Mouse (Mus musculus): ENCODE results near the gene Sntb2.
"Not testable (repeated sequence)": the region's sequence is repeated elsewhere in the genome, so short reads cannot be mapped to it uniquely, and the experiment has no call there.

The Sntb2 gene

DNA sequence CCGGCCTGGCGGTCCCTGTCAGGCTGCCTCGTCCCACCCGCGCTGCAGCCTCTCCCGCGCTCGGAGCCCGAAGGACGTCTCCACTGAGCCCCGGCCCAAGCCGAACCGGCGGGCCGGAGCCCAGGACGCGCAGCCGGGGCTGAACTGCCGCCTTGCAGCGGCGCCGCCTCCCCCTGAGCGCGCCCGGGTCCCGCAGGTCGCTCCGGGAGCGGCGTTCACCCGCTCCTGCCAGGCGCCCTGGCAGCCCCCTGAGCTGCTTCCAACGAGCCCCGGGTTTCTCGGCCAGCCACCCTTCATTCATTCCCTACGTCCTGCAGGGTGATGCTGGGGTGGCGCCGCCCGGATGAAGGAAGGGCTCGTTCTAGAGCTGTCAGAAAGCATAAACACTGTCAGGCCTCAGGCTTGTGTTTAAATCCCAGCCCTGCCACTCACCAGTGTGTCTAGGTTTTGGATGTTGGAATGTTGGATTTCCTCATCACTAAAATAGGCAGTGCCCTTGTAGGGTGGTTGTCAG, 96.1 kb downstream of the Sntb2 start:
- DNase-seq (ENCODE audit: low spot score in 2 of 2), result peak; percentile 17 to 20

- DNase-seq (ENCODE audit: low spot score in 2 of 2), result not testable (repeated sequence)
These were observed 98.1 kb downstream of the Sntb2 start for GRCm38 (mm10) chr8:107033609-107034008.

DNA sequence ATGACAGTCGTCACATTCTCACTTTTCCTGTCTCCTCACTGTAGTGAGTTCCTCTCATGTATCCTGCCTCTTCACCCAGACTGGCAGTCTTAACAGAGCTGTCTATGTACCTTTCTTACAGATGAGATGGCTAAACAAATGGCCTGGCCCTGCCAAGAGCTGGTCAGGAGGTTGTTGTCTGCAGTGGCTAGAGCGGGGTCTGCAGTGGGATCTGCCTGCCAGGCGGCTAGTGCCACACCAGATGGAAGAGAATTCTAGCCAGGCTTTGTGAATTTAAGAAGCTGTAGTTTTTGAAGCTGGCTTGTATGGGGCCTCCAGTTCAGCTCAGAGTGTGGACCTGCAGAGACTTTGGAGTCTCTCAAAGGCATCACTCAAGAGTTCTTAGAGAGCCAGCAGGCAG, 100.1 kb downstream of the Sntb2 start:
- no peak for DNase-seq (ENCODE audit: low spot score in 2 of 2)

GRCm38 (mm10) chr8:107036626-107037025, 101.1 kb downstream of the Sntb2 start:
- DNase-seq (ENCODE audit: low spot score in 2 of 2), result no peak

- DNase-seq (ENCODE audit: low spot score in 2 of 2), result no peak
These were observed 105.1 kb downstream of the Sntb2 start for GRCm38 (mm10) chr8:107040632-107041031.

- no peak for DNase-seq (ENCODE audit: low spot score in 2 of 2)
These were observed 109.9 kb downstream of the Sntb2 start for GRCm38 (mm10) chr8:107045478-107045877.

DNA sequence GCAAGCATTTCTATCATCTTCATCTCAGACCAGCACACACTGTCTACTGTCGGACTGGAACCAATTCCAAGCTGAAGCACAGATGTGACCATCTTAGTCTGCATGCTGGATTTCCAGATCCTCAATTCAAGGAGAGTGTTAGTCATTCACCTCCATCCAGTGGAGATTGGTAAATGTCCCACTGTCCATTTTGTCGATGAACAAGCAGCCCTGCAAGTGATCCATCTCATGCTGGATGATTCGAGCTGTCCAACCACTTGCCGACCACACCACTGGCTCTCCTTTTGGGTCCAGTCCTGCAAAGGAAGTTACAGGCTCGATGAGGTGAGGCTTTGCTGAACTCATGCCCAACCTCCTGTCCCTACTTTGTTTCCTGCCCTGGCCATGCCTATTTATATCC, 111.4 kb downstream of the Sntb2 start:
- DNase-seq (ENCODE audit: low spot score in 2 of 2), result no peak

- DNase-seq (ENCODE audit: low spot score in 2 of 2), result peak; percentile 68 to 83
These were observed 112.8 kb downstream of the Sntb2 start, which contains the start of gene Pdf for GRCm38 (mm10) chr8:107048061-107048941. Pdf (minus strand) TSS chr8:107048614.

DNA sequence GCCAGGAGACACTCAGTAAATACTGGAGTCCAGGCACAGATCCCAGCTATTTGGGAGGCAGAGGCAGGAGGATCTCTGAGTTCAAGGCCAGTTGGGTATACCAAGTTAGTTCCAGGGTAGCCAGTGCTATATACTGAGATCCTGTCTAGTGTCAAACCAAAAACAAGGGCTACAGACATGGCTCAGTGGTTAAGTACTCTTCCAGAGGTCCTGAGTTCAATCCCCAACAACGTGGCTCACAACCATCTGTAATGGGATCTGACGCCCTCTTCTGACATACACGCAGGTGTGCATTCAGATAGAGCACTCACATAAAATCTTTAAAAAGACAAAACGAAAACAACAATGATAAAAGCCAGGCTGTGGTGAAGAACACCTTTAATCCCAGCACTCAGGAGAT, 113.9 kb downstream of the Sntb2 start:
- DNase-seq (ENCODE audit: low spot score in 2 of 2), result no peak

- DNase-seq (ENCODE audit: low spot score in 2 of 2), result no peak
These were observed 116.5 kb downstream of the Sntb2 start for GRCm38 (mm10) chr8:107052046-107052445.

GRCm38 (mm10) chr8:107056076-107056972, 120.8 kb downstream of the Sntb2 start, which contains the start of the genes Cog8 and Nip7:
Cog8 (minus strand) TSS chr8:107056689.
Nip7 (plus strand) TSS chr8:107056877.
- DNase-seq (ENCODE audit: low spot score in 2 of 2), result peak; percentile 91 to 97

DNA sequence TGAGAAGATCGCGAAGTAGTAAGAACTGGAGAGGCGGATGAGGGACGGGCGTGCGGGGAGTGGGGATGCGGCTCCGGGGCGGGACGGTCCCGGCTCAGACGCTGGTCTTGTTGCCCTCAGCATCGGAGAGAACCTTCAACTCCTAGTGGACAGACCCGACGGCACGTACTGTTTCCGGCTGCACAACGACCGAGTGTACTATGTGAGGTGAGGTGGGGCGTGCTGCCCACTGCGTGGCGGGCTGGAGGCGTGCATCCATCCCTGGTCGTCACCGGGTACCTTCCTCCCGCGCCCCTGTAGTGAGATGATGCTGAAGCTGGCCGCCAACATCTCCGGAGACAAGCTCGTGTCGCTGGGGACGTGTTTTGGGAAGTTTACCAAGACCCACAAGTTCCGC, 121.4 kb downstream of the Sntb2 start:
- no peak for DNase-seq (ENCODE audit: low spot score in 2 of 2)

DNA sequence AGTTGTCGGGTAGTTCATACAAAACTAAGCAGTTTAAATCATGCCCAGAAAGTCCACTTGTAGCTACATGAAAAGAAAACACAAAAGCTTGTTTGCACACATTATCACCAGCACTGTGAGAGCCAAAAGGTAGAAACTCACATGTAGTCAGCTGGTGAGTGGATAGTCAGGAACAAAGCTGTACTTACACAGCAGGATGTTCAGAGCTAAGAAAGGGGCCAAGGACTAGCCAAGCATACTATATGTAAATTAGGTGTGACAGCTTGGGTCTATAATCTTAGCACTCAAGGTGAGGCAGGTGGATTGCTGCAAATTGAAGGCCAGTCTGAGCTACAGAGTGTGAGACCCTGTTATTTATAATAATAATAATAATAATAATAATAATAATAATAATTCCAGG, 127.1 kb downstream of the Sntb2 start:
- DNase-seq (ENCODE audit: low spot score in 2 of 2), result no peak

- peak in 1 of 2 experiments; percentile 34 for DNase-seq (ENCODE audit: low spot score in 2 of 2)
These were observed 130.3 kb downstream of the Sntb2 start, which contains the start of gene Tmed6 for GRCm38 (mm10) chr8:107065511-107066496. Tmed6 (minus strand) TSS chr8:107065644.
